Mouse (Mus musculus): ENCODE data around the gene Riox1. TPM values are rescaled to one million over a fixed set of nuclear protein-coding genes. Genes with fewer than 3 reads are reported as not detected.

Gene Riox1
- 8.3 and 8.7 TPM in 2 replicates for polyA plus RNA-seq (2015; fragmentation: Nextera tagmentation; extraction: Ambion mirVana)

DNA sequence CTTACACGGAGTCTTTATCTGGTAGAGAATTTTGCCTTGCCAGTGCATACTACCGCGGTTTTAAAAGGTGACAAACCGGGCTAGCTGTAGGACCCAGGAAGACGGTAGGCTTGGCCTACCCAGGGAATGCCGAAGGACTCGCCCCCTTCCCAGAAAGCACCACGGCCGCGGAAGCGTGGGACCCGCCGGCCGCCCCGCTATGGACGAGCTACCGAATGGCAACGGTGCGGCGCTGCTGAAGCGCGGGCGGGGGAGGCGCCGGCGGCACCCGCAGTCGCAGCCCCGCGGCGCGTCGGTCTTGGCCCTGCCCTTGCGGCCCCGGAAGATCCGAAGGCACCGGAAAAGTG lies at the start of gene Riox1:
Gene Riox1, plus strand, starts transcription at position 116 of the 347 bp plus-strand sequence.
- peaks cover 37% of the 10 kb centered on the region for H3K4me1 ChIP-seq
- WGBS: under 1% methylated on average over 37 of the region's 37 CpGs
- no peaks in the 10 kb centered on the region for H3K9me3 ChIP-seq
- no peaks in the 10 kb centered on the region for H3K27me3 ChIP-seq (replicated peaks)
- H3K4me2 ChIP-seq: peak within 1 kb of the TSS; percentile 99
- H3K4me3 ChIP-seq: peak within 1 kb of the TSS; percentile 81
- ATAC-seq (ENCODE audit: extremely low read depth, insufficient number of reproducible peaks, low FRiP score, low TSS enrichment): peak; percentile 74
- peak within 1 kb of the TSS; percentile 93 for H3K9ac ChIP-seq
- peak within 1 kb of the TSS; percentile 78 for H3K27ac ChIP-seq (replicated peaks)
- peaks cover 21% of the 10 kb centered on the region for H3K36me3 ChIP-seq

DNA sequence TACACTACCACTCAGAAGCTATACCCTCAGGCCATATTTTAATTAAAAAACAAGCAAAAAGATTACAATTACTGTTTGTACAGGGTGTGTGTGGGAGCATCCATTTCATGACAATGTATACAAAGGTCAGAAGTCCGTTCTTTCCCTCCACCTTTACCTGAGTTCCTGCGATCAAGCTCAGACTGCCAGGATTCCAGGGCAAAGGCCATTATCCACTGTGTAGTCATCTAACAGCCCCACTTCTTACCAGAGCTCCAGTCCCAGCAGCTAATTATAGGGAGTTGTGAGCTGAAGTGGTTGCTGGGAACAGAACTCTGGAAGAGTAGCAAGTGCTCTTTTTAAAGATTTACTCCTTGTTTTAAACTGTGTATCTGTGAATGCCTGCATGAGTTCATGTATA lies 40.0 kb upstream of the Riox1 start:
- Histone ChIP-seq H3K4me3 (no peak overlapping the region), H3K4me1 (peaks cover 14% of the 10 kb centered on the region), H3K27me3 (replicated peaks) (no peaks in the 10 kb centered on the region), H3K4me2 (no peak overlapping the region), H3K9me3 (no peaks in the 10 kb centered on the region), H3K36me3 (peaks cover 26% of the 10 kb centered on the region), H3K27ac (replicated peaks) (peak overlapping the region; percentile 48), H3K9ac (no peak overlapping the region)
- ATAC-seq (ENCODE audit: extremely low read depth, insufficient number of reproducible peaks, low FRiP score, low TSS enrichment): no peak
- WGBS: 62% methylated on average over 2 of the region's 2 CpGs

DNA sequence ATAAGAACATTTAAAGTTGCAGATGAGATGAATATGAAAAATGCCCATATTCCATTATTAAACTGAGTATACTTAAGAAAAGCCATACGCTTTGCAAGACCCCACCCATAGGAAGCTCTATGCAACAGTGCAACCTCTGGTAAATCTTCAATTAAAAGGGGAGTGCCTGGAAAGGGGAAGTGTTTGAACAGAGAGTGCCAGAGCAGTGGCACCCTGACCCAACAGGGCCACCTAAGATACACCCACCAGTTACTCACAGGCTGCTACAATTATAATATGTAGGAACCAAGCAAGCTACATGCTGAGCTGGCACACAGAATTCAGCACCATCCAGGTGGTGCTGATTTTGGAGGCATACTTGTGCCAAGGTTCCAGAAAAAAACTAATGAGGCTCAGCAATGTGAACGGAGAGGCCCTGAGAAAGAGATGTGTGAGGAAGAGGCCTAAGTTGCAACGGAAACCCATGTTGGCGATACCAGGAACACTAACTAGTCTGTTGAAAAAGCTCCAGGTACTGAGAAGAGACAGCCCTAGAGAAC lies 36.1 kb upstream of the Riox1 start:
- H3K4me3 ChIP-seq: no peak overlapping the region
- H3K9me3 ChIP-seq: no peaks in the 10 kb centered on the region
- H3K27me3 ChIP-seq (replicated peaks): no peaks in the 10 kb centered on the region
- H3K4me1 ChIP-seq: peaks cover 28% of the 10 kb centered on the region
- H3K4me2 ChIP-seq: no peak overlapping the region
- H3K36me3 ChIP-seq: peaks cover 27% of the 10 kb centered on the region
- no peak overlapping the region for H3K27ac ChIP-seq (replicated peaks)
- 89% methylated on average over 4 of the region's 4 CpGs for WGBS
- no peak for ATAC-seq (ENCODE audit: extremely low read depth, insufficient number of reproducible peaks, low FRiP score, low TSS enrichment)
- H3K9ac ChIP-seq: no peak overlapping the region

DNA sequence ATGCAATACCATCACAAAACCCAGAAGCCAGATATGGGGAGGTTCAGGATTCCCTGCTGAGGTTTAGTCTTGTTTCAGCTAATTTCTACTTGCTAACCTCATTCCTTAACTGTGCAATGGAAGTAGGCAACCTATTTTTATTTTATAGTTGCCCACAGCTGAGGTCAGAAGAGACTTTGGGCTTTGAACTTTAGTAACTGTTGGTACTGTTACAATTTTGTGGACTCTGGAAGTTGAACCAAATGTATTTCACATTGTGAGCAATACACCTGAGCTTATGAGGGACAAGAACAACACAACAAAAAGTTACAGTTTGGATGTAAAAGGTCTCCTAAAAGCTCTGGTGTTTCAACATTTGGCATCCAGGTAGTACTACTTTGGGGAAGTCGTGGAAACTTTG lies 35.6 kb upstream of the Riox1 start:
- Histone ChIP-seq H3K36me3 (peaks cover 26% of the 10 kb centered on the region), H3K27me3 (replicated peaks) (no peaks in the 10 kb centered on the region), H3K9me3 (no peaks in the 10 kb centered on the region), H3K27ac (replicated peaks) (no peak overlapping the region), H3K4me3 (no peak overlapping the region), H3K9ac (no peak overlapping the region), H3K4me2 (no peak overlapping the region), H3K4me1 (peaks cover 31% of the 10 kb centered on the region)
- 79% methylated on average over 1 of the region's 1 CpGs for WGBS
- ATAC-seq (ENCODE audit: extremely low read depth, insufficient number of reproducible peaks, low FRiP score, low TSS enrichment): no peak

DNA sequence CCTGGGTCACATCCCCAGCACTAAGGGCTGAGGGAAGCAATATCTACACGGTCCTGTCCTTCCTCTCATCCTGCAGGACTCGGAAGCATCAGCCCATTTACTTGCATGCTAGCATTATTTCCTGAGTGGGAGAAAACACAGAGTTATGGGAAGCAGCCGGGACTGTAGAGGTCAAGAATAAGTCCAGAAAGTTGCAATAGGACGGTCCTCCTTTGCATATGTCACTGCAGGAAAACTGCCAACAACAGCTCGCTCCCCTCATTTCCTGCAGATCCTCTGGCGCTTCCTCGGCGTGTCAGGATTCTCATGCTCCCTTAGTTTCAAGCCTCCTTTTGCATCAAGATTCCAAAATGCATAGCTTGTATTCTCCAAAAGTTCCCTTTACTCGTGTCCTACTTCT lies 33.5 kb upstream of the Riox1 start:
- no peak overlapping the region for H3K4me2 ChIP-seq
- H3K9me3 ChIP-seq: no peaks in the 10 kb centered on the region
- H3K36me3 ChIP-seq: peaks cover 25% of the 10 kb centered on the region
- peak overlapping the region; percentile 48 for H3K27ac ChIP-seq (replicated peaks)
- H3K27me3 ChIP-seq (replicated peaks): no peaks in the 10 kb centered on the region
- WGBS: 58% methylated on average over 9 of the region's 9 CpGs
- no peak for ATAC-seq (ENCODE audit: extremely low read depth, insufficient number of reproducible peaks, low FRiP score, low TSS enrichment)
- H3K4me1 ChIP-seq: peaks cover 35% of the 10 kb centered on the region
- H3K9ac ChIP-seq: no peak overlapping the region
- no peak overlapping the region for H3K4me3 ChIP-seq

DNA sequence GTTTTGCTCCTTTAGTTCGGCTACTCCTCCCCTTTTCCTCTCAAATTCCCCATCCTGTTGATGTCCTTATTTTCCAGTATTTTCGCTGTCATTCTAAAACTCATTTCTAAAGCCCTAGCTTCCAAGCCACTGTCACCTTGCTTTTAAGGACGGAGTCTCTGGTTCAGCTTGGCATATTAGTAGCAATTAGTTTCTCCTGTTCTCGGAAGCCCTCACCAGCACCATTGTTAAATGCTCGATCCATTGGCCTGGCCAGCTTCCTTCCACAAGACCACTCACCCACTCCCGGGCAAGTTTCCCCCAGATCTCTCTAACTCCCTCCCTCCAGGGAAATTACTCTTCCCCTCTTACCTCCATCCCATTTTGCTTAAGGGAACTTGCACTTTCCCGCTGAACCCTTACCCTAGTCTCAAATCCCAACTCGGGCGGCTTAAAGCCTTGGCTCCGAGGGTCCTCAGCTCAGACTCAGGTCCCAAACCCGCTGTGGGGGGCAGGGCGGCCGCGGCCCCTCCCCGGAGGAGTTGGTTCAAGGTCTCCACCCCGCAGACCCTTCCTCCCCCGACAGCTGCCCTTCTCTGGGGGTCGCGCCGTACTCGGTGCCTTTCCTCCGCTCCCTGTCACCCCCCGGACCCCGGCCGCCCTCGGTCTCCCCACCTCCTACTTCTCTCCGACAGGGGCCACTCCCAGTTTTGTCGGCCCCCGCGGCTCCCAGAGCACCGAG lies 29.5 kb upstream of the Riox1 start:
- 1% methylated on average over 31 of the region's 31 CpGs for WGBS
- Histone ChIP-seq H3K4me1 (peaks cover 59% of the 10 kb centered on the region), H3K9me3 (no peaks in the 10 kb centered on the region), H3K9ac (peak overlapping the region; percentile 96), H3K27me3 (replicated peaks) (no peaks in the 10 kb centered on the region), H3K27ac (replicated peaks) (peak overlapping the region; percentile 92), H3K4me3 (peak overlapping the region; percentile 92), H3K4me2 (peak overlapping the region; percentile 80), H3K36me3 (0 out of 2 replicates have a peak, but pooled peaks cover 7% of the 10 kb centered on the region)
- ATAC-seq (ENCODE audit: extremely low read depth, insufficient number of reproducible peaks, low FRiP score, low TSS enrichment): no peak

DNA sequence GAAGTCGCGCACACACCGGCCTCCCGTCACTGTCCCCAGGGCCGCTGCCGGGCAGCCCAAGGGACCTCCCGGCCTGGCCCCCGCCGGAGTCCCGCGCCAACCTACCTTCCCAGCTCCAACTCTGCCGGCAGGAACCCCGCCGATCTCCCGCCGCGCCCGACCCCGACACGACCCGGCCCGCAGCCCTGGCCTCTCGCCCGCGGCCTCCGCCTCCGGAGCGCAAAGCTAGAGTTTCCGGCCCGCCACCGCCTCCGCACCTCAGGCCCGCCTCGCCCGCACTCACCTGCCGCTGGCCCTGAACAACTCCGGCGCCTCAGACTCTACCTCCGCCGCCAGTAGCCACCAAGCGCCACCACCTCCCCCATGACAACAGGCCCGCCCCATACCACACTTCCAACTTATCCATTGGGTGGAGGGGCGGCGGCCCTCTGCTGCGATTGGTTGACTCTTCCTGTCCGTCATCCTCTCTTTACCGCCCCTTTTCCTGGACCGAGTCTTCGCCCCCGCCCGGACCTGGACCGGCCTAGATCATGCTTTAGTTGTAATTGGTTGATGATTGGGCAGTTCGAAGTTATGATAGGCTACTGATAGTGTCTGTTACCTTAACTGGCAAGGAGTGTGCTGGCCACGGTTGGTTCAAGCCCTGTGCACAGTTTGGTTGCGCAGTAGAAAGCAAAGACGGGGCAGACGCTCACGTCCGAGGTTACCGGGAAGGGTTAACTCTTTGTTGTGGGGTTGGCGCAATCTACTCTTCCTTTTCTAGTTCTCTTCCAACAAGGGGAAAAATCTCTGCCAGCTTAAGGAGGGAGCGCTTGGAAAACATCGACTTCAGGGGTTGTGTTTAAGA lies 28.6 kb upstream of the Riox1 start, which contains the start of gene Numb:
Gene Numb, minus strand, starts transcription at position 400 of the 847 bp plus-strand sequence.
- H3K36me3 ChIP-seq: 0 out of 2 replicates have a peak, but pooled peaks cover 6% of the 10 kb centered on the region
- peak within 1 kb of the TSS; percentile 92 for H3K27ac ChIP-seq (replicated peaks)
- no peaks in the 10 kb centered on the region for H3K27me3 ChIP-seq (replicated peaks)
- H3K4me3 ChIP-seq: peak within 1 kb of the TSS; percentile 92
- peak within 1 kb of the TSS; percentile 96 for H3K9ac ChIP-seq
- peak; percentile 98 for ATAC-seq (ENCODE audit: extremely low read depth, insufficient number of reproducible peaks, low FRiP score, low TSS enrichment)
- WGBS: under 1% methylated on average over 56 of the region's 63 CpGs
- peak within 1 kb of the TSS; percentile 80 for H3K4me2 ChIP-seq
- peaks cover 66% of the 10 kb centered on the region for H3K4me1 ChIP-seq
- H3K9me3 ChIP-seq: no peaks in the 10 kb centered on the region

DNA sequence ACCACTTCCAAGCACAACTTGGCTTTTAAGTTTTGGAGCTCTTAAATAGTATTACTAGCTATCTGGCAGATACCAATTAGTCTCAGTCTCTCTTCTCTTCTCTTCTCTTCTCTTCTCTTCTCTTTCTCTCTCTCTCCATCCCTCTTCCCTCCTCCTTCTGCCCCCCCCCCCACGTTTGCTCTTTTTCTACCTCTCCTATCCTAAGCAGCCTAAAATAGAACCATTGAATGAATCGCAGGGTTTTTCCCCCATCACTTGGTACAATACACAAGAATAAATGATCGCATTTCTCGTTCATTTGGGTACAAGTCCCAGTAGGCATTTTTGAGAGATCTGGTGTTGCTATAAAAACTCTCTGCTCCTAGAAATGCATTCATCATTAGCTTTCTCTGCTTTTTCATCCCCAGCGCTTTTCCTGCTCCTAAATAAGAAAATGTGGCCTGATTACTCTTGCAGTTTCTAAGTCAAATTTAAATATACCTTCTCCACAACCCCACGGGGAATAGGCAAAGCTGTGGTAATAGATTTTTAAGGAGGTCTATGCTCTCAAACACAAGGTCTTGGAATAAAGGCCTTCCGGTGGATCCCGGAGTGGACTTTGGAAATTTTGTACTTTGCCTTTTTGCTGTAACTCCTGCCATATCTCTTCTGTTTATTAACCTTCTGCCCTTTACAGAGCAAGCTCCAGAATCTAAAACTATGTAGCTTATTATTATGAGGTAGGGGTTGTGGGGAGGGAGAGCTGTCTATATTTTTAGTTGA lies 27.5 kb upstream of the Riox1 start:
- no peak for ATAC-seq (ENCODE audit: extremely low read depth, insufficient number of reproducible peaks, low FRiP score, low TSS enrichment)
- Histone ChIP-seq H3K36me3 (0 out of 2 replicates have a peak, but pooled peaks cover 3% of the 10 kb centered on the region), H3K4me3 (peak overlapping the region; percentile 92), H3K9me3 (no peaks in the 10 kb centered on the region), H3K4me2 (peak overlapping the region; percentile 78), H3K27me3 (replicated peaks) (no peaks in the 10 kb centered on the region), H3K27ac (replicated peaks) (peak overlapping the region; percentile 87), H3K9ac (peak overlapping the region; percentile 86), H3K4me1 (peaks cover 67% of the 10 kb centered on the region)
- 31% methylated on average over 8 of the region's 8 CpGs for WGBS

DNA sequence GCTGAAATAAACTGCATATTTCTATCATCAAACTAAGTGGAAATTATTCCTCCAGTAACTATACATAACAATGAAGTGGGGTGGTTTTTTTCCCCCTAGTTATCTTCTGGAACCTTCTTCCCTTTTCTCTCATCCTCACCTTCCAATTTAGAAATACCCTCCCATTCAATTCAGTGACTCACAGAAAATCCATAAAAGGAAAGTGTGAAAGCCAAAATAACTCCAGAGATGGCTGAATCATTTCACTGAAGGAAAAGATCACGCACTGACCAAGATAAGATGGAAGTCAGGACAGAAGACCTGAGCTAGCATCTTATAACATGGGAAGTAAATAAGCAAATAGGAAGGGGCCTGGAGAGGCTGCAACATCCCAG lies 26.9 kb upstream of the Riox1 start:
- Histone ChIP-seq H3K27me3 (replicated peaks) (no peaks in the 10 kb centered on the region), H3K4me3 (no peak overlapping the region), H3K36me3 (0 out of 2 replicates have a peak, but pooled peaks cover 3% of the 10 kb centered on the region), H3K4me2 (peak overlapping the region; percentile 78; the same call in 1 of the 2 replicates), H3K9ac (no peak overlapping the region), H3K4me1 (peaks cover 72% of the 10 kb centered on the region), H3K27ac (replicated peaks) (peak overlapping the region; percentile 87), H3K9me3 (no peaks in the 10 kb centered on the region)
- WGBS: 18% methylated on average over 1 of the region's 1 CpGs
- ATAC-seq (ENCODE audit: extremely low read depth, insufficient number of reproducible peaks, low FRiP score, low TSS enrichment): no peak

DNA sequence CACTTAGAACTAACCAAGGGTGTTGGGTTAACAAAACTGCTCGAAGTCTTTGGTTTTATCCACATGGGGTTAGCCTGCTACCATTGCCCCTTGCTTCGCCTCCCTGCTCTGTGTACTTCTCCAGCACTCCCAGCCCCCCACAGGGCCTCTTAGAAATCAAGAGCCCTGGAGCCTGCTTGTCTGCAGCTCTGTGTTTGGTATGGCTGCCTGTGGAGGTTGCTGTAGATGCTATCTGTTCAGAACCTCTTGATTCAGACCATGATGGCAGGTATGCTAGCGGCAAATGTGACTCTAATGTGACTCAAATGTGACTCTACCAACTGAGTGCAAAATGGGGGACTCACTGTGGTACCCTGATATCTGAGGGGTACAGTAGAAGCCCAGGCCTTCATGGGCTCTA lies 26.1 kb upstream of the Riox1 start:
- no peaks in the 10 kb centered on the region for H3K36me3 ChIP-seq
- H3K9ac ChIP-seq: no peak overlapping the region
- H3K27me3 ChIP-seq (replicated peaks): no peaks in the 10 kb centered on the region
- no peaks in the 10 kb centered on the region for H3K9me3 ChIP-seq
- 33% methylated on average over 3 of the region's 3 CpGs for WGBS
- no peak overlapping the region for H3K4me3 ChIP-seq
- H3K27ac ChIP-seq (replicated peaks): peak overlapping the region; percentile 87
- H3K4me1 ChIP-seq: peaks cover 73% of the 10 kb centered on the region
- ATAC-seq (ENCODE audit: extremely low read depth, insufficient number of reproducible peaks, low FRiP score, low TSS enrichment): no peak
- peak overlapping the region; percentile 1; the same call in 1 of the 2 replicates for H3K4me2 ChIP-seq

All from heart, embryonic 13.5 days (tissue).